Mouse (Mus musculus) heart, embryonic 14.5 days (tissue): Measurements from ENCODE around the gene Rpa3. TPM values are rescaled to one million over a fixed set of nuclear protein-coding genes. Genes with fewer than 3 reads are reported as not detected.
A peak's percentile ranks its signal among the peaks of the same experiment; 100 is the strongest.

ENCODE experiments used
- ATAC-seq: fragments of 200-750 bp; cut with Nextera tagmentation; 2 replicates; pipeline ENCODE4 v1.8.0; 2017; ENCODE audit warnings: low read depth, moderate TSS enrichment; ENCODE audit not compliant: insufficient number of reproducible peaks, insufficient read depth, low FRiP score
- H3K27ac ChIP-seq, 2 experiments: fragments of 200-500 bp in 1 of 2; fragments of 300-500 bp in 1 of 2; sonication (generic) in 1 of 2; replicated peaks in 1 of 2; 2 replicates each; pipeline ENCODE4 v1.5.1; 2012 to 2014; ENCODE audit warnings: low read depth in 2 of 2, low read length in 2 of 2, control low read depth in 1 of 2, mild to moderate bottlenecking in 1 of 2, mixed read lengths in 1 of 2; ENCODE audit not compliant: control insufficient read depth in 1 of 2, insufficient read depth in 1 of 2
- H3K27me3 ChIP-seq: fragments of 300-500 bp; sonication (generic); 2 replicates; pipeline ENCODE4 v1.6.1; 2014; ENCODE audit warnings: mild to moderate bottlenecking, low read length, control low read depth; ENCODE audit not compliant: control insufficient read depth, insufficient read depth
- H3K36me3 ChIP-seq: fragments of 300-500 bp; sonication (generic); 2 replicates; pipeline ENCODE4 v1.6.1; 2014; ENCODE audit warnings: mild to moderate bottlenecking, control low read depth, low read length, mixed read lengths; ENCODE audit not compliant: control insufficient read depth, insufficient read depth
- H3K4me1 ChIP-seq, 2 experiments: fragments of 200-500 bp in 1 of 2; fragments of 300-500 bp in 1 of 2; sonication (generic) in 1 of 2; 2 replicates each; pipeline ENCODE4 v1.6.1; 2012 to 2014; ENCODE audit warnings: low read length in 2 of 2, control low read depth in 1 of 2, mixed read lengths in 1 of 2; ENCODE audit not compliant: control insufficient read depth in 2 of 2, insufficient read depth in 2 of 2
- H3K4me2 ChIP-seq: fragments of 300-500 bp; sonication (generic); 2 replicates; pipeline ENCODE4 v1.6.1; 2014; ENCODE audit warnings: mild to moderate bottlenecking, low read length
- H3K4me3 ChIP-seq, 2 experiments: fragments of 200-500 bp in 1 of 2; fragments of 300-500 bp in 1 of 2; sonication (generic) in 1 of 2; 2 replicates each; pipeline ENCODE4 v1.5.1; 2012 to 2014; ENCODE audit warnings: low read length in 2 of 2, mild to moderate bottlenecking in 2 of 2, control low read depth in 1 of 2, low read depth in 1 of 2, moderate library complexity in 1 of 2; ENCODE audit not compliant: control insufficient read depth in 1 of 2, insufficient read depth in 1 of 2
- H3K9ac ChIP-seq: fragments of 300-500 bp; sonication (generic); 2 replicates; pipeline ENCODE4 v1.6.1; 2014; ENCODE audit warnings: mild to moderate bottlenecking, low read length
- H3K9me3 ChIP-seq: fragments of 300-500 bp; sonication (generic); 2 replicates; pipeline ENCODE4 v1.6.1; 2016; ENCODE audit warnings: low read length, control low read depth; ENCODE audit not compliant: control insufficient read depth
- WGBS: fragments of 180-500 bp; shearing (Covaris S2); extraction: QIAGEN DNeasy Blood & Tissue Kit; methylation state at CpG from one replicate; pipeline ENCODE4 v1.1.7; 2014; 5-methylcytosine and 5-hydroxymethylcytosine counted together
- polyA plus RNA-seq: library from polyadenylated mRNA; unstranded; fragments of >200 nt; fragmentation: Nextera tagmentation; extraction: Ambion mirVana; gene quantifications from 2 replicates; pipeline ENCODE4 v1.2.1, GENCODE M21; 2014

The Rpa3 gene
- polyA plus RNA-seq, 1 experiment from 2014 or later: 109 TPM

DNA sequence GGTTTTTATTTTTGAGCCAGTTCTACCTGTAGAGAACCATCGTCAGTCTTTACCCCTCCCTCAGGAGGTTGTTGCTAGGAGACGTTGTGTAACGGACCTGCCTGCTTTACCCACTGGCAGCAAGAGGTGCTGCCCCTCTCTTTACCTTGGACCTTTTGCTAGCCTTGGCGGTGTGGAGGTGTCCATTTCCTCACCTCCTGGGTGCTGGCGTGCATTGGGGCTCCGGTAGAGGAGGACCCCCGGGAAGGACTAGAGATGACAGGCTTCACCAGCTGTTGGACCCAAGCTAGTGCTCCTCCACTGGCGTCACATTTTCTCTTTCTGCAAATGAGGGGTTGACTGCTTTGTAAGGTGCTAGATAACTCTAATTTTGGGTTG, 683 bp upstream of the Rpa3 start:
- peak overlapping the region; percentile 48 to 60 for H3K27ac ChIP-seq
- no peaks in the 10 kb centered on the region for H3K27me3 ChIP-seq
- 0% methylated on average over 8 of the region's 8 CpGs for WGBS
- H3K9me3 ChIP-seq: no peaks in the 10 kb centered on the region
- peak overlapping the region; percentile 62 to 79 for H3K4me3 ChIP-seq
- H3K4me2 ChIP-seq: peak overlapping the region; percentile 91
- H3K36me3 ChIP-seq: peaks cover 22% of the 10 kb centered on the region
- peak overlapping the region; percentile 80 for H3K9ac ChIP-seq
- peaks cover 0 to 13% of the 10 kb centered on the region in 2 experiments; a peak in 2 of 4 replicates for H3K4me1 ChIP-seq
- ATAC-seq: no peak

DNA sequence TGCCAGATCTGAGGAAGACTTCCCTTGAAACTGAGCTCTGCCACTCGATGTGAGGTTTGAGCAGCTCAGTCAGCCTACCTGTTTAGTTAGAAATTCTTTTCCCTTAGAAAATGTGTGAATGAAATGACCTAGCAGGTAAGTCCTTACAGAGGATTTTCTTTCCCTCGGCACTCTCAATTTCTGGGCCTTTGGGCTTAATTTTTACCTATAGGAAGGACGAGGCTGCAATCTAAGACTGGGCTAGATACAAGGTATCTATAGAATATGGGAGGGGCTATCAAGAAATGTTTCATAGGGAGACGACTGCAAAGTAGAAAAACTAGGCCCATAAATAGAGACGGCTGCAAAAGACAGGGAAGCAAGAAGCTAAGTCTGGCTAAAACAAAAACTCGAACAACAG, 657 bp downstream of the Rpa3 start:
- peaks cover 33% of the 10 kb centered on the region for H3K36me3 ChIP-seq
- 5% methylated on average over 6 of the region's 6 CpGs for WGBS
- H3K4me1 ChIP-seq: peaks cover 0 to 13% of the 10 kb centered on the region in 2 experiments; a peak in 2 of 4 replicates
- H3K9me3 ChIP-seq: no peaks in the 10 kb centered on the region
- peak overlapping the region; percentile 77 for H3K9ac ChIP-seq
- H3K27ac ChIP-seq: peak overlapping the region; percentile 59 to 79
- H3K4me3 ChIP-seq: peak overlapping the region; percentile 62 to 64
- ATAC-seq: no peak
- H3K4me2 ChIP-seq: peak overlapping the region; percentile 69
- H3K27me3 ChIP-seq: no peaks in the 10 kb centered on the region

DNA sequence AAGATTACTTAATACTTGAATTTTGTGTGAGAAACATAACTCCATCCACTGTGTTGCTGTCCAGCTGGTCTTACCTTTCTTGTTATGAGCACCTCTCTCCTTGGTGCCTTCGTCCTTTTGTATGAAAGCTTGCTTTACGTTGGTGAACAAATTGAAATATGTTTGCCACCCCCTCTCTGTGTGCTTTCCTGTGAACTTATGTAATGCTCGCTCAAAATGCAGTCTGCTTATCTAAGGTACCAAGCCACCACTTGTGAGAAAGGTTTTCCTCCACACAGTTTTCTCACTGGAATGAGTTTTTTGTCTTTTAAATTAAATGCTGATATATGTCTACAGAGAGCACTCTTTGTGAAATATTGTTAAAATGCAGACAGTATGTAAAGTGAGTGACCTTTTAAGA, 30.4 kb downstream of the Rpa3 start:
- Histone ChIP-seq H3K4me3 (no peak overlapping the region), H3K9me3 (no peaks in the 10 kb centered on the region), H3K27me3 (no peaks in the 10 kb centered on the region), H3K27ac (no peak overlapping the region), H3K36me3 (peaks cover 71% of the 10 kb centered on the region), H3K4me1 (no peaks in the 10 kb centered on the region), H3K4me2 (no peak overlapping the region), H3K9ac (no peak overlapping the region)
- no peak for ATAC-seq
- WGBS: 91% methylated on average over 3 of the region's 3 CpGs

DNA sequence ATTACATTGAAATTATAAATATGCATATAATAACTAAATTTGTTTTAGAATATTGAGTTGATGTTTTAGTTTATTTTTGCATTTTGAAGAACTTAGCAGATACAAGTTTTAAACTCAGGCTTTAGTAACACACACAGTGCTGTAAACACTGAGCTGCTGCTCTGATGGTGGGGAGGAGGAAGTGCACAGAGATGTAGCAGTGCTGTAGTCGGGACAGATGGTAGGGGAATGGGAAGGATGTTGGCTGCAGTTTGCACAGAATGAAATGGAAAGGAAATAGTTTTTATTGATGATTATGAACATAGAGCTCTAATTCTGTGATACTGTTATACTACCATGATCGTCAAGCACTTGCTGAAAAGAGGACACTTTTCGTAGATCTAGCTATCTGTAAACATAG, 31.9 kb downstream of the Rpa3 start:
- no peaks in the 10 kb centered on the region for H3K4me1 ChIP-seq
- peaks cover 59% of the 10 kb centered on the region for H3K36me3 ChIP-seq
- no peak overlapping the region for H3K27ac ChIP-seq
- no peaks in the 10 kb centered on the region for H3K27me3 ChIP-seq
- WGBS: 82% methylated on average over 3 of the region's 3 CpGs
- ATAC-seq: no peak
- no peak overlapping the region for H3K4me3 ChIP-seq
- no peak overlapping the region for H3K9ac ChIP-seq
- H3K9me3 ChIP-seq: no peaks in the 10 kb centered on the region
- no peak overlapping the region for H3K4me2 ChIP-seq

DNA sequence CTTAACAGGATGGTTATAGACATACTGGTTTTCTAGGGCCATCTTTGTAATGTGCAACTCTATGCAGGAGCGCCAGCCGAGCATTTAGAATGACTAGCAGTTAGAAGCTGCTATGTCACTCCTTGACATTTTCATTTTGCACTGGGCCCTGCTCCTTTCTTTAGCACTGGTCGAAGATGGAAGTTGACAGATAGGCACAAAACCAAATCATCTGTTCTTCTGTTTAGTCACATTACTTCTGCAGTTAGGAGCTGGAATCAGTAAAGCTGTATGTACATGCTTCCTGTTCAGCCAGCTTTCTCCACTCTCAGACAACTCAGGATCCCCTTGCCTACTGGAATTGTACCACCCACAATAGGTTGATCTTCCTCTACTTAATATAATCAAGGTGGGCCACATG, 48.3 kb downstream of the Rpa3 start:
- H3K9me3 ChIP-seq: no peaks in the 10 kb centered on the region
- H3K27ac ChIP-seq: no peak overlapping the region
- H3K4me2 ChIP-seq: peak overlapping the region; percentile 73; the same call in 1 of the 2 replicates
- H3K9ac ChIP-seq: no peak overlapping the region
- ATAC-seq: no peak
- peaks cover 25% of the 10 kb centered on the region for H3K36me3 ChIP-seq
- H3K4me3 ChIP-seq: no peak overlapping the region
- 82% methylated on average over 3 of the region's 3 CpGs for WGBS
- peaks cover 0 to 7% of the 10 kb centered on the region in 2 experiments; a peak in 3 of 4 replicates for H3K4me1 ChIP-seq
- no peaks in the 10 kb centered on the region for H3K27me3 ChIP-seq

DNA sequence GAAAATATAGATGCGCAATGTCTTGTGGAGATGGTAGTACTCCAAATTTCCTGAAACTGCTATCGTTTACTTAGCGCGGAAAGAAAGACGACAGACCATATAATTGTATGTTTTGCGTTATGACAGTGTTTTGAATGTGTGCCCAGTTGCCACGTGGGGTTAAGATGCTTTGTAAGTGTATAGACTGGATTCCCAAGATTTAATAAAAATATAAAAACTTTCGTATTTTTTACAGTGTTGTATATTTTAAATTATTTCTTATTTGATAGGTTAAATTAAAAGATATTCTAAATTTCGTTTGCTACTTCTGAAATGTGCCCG, 49.1 kb downstream of the Rpa3 start:
- no peak for ATAC-seq
- Histone ChIP-seq H3K4me3 (peak overlapping the region; percentile 86 to 89), H3K4me2 (peak overlapping the region; percentile 73), H3K27me3 (no peaks in the 10 kb centered on the region), H3K36me3 (peaks cover 16% of the 10 kb centered on the region), H3K4me1 (peaks cover 0 to 7% of the 10 kb centered on the region in 2 experiments; a peak in 3 of 4 replicates), H3K27ac (peak overlapping the region; percentile 87 to 95), H3K9me3 (no peaks in the 10 kb centered on the region), H3K9ac (peak overlapping the region; percentile 95)
- 10% methylated on average over 10 of the region's 10 CpGs for WGBS

DNA sequence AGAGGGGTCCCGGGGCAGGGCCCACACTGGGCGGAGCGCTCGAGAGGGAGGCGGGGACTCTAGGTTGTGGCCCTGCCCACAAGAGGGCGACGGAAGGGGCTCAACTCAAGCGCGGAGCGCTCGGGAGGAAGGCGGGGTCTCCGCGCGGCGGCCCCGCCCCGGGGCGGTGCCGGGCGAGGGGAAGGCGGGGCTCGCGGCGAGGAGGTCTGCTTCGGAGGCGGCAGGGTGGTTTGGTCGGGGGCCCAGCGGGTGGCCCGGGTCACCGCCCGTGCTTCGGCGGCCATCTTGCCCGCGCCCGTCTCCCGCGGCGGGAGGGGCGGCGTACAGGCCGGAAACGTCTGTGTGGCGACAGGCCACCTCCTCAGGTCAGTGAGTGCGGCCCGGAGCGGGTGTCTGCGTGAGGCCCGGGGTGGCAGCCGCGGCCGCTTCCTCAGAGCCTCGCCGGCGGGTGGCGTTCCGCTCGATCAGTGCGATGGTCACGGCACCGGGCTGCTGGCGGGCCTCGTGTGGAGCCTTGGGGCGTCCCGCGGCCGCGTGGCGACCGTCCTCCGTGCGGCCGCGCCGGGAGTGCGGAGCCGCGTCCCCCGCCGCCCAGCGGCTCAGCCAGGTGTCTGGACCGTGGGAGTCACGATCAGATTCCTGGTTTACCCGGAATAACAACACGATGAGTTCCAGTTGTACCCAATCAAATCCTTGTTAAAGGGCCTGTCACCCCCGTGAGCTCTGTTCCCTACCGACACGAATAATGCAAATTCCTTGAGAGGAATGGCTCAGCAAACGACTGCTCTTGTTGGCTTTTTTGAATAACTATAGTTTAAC, 49.7 kb downstream of the Rpa3 start, which contains the start of gene Mios:
Gene Mios (plus strand): TSS at position 176 of the 819 bp plus-strand sequence.
- H3K9ac ChIP-seq: peak within 1 kb of the TSS; percentile 95
- under 1% methylated on average over 87 of the region's 90 CpGs for WGBS
- 0 out of 2 replicates have a peak, but pooled peaks cover 14% of the 10 kb centered on the region for H3K36me3 ChIP-seq
- H3K4me2 ChIP-seq: peak within 1 kb of the TSS; percentile 73
- no peaks in the 10 kb centered on the region for H3K9me3 ChIP-seq
- peak within 1 kb of the TSS; percentile 86 to 89 for H3K4me3 ChIP-seq
- H3K27ac ChIP-seq: peak within 1 kb of the TSS; percentile 87 to 95
- peaks cover 0 to 7% of the 10 kb centered on the region in 2 experiments; a peak in 3 of 4 replicates for H3K4me1 ChIP-seq
- no peaks in the 10 kb centered on the region for H3K27me3 ChIP-seq
- peak; percentile 95 for ATAC-seq
